Mouse (Mus musculus) hindbrain, embryonic 16.5 days (tissue): ENCODE data around the gene Cebpa. TPM values are rescaled to one million over a fixed set of nuclear protein-coding genes. Genes with fewer than 3 reads are reported as not detected.

Experiments
- ATAC-seq: fragments of 200-750 bp; cut with Nextera tagmentation; 2 replicates; pipeline ENCODE4 v1.8.0; 2017; ENCODE audit warnings: moderate TSS enrichment, moderate library complexity
- H3K27ac ChIP-seq: fragments of 300-500 bp; sonication (generic); 2 replicates; pipeline ENCODE4 v1.5.1; 2014; ENCODE audit warnings: low read depth, mild to moderate bottlenecking, control low read depth, low read length, moderate library complexity
- H3K27me3 ChIP-seq: fragments of 300-500 bp; sonication (generic); replicated peaks from 2 replicates; pipeline ENCODE4 v1.6.1; 2014; ENCODE audit warnings: low read length; ENCODE audit not compliant: control insufficient read depth, insufficient read depth
- H3K36me3 ChIP-seq: fragments of 300-500 bp; sonication (generic); 2 replicates; pipeline ENCODE4 v1.6.1; 2014; ENCODE audit warnings: mild to moderate bottlenecking, low read length, moderate library complexity, mixed read lengths; ENCODE audit not compliant: control insufficient read depth, insufficient read depth
- H3K4me1 ChIP-seq: fragments of 300-500 bp; sonication (generic); 2 replicates; pipeline ENCODE4 v1.6.1; 2014; ENCODE audit warnings: low read depth, low read length; ENCODE audit not compliant: control insufficient read depth, insufficient read depth
- H3K4me2 ChIP-seq: fragments of 300-500 bp; sonication (generic); 2 replicates; pipeline ENCODE4 v1.6.1; 2014; ENCODE audit warnings: mild to moderate bottlenecking, low read length, control low read depth, moderate library complexity
- H3K4me3 ChIP-seq: fragments of 300-500 bp; sonication (generic); 2 replicates; pipeline ENCODE4 v1.5.1; 2014; ENCODE audit warnings: mild to moderate bottlenecking, low read length, control low read depth, moderate library complexity
- H3K9ac ChIP-seq: fragments of 300-500 bp; sonication (generic); 2 replicates; pipeline ENCODE4 v1.6.1; 2014; ENCODE audit warnings: low read depth, mild to moderate bottlenecking, control low read depth, low read length, moderate library complexity
- H3K9me3 ChIP-seq: fragments of 300-500 bp; sonication (generic); 2 replicates; pipeline ENCODE4 v1.6.1; 2014; ENCODE audit warnings: mild to moderate bottlenecking, low read length, moderate library complexity; ENCODE audit not compliant: control insufficient read depth
- WGBS: fragments of 180-500 bp; shearing (Covaris S2); extraction: QIAGEN DNeasy Blood & Tissue Kit; methylation state at CpG from one replicate; pipeline ENCODE4 v1.1.7; 2014; 5-methylcytosine and 5-hydroxymethylcytosine counted together
- polyA plus RNA-seq: library from polyadenylated mRNA; unstranded; fragments of >200 nt; fragmentation: Nextera tagmentation; extraction: Ambion mirVana; gene quantifications from 2 replicates; pipeline ENCODE4 v1.2.1, GENCODE M21; 2015

Gene Cebpa
- polyA plus RNA-seq, 1 experiment from 2014 or later = 0.75 TPM

DNA sequence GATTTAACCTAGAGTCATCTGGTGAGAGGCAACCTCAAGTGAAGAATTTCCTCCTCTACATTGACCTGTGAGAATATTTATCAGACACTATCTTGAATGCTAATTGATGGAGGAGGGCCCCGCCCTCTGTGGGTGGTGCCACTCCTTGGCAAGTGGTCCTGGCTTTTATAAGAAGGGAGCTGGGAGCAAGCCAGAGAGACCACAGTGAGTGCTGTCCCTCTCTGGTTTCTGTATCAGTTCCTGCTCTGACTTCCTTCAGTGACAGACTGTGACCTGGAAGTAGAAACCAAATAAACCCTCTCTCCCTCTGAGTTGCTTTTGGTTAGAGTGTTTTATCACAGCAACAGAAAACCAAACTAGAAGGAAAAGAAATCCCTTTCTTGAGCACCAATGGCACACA, 18.4 kb downstream of the Cebpa start:
- Histone ChIP-seq H3K9ac (no peak overlapping the region), H3K4me3 (no peak overlapping the region), H3K27ac (no peak overlapping the region), H3K27me3 (no peaks in the 10 kb centered on the region), H3K36me3 (no peaks in the 10 kb centered on the region), H3K4me1 (no peaks in the 10 kb centered on the region), H3K4me2 (no peak overlapping the region), H3K9me3 (no peaks in the 10 kb centered on the region)
- WGBS = 88% methylated on average over 1 of the region's 1 CpGs
- ATAC-seq = no peak

DNA sequence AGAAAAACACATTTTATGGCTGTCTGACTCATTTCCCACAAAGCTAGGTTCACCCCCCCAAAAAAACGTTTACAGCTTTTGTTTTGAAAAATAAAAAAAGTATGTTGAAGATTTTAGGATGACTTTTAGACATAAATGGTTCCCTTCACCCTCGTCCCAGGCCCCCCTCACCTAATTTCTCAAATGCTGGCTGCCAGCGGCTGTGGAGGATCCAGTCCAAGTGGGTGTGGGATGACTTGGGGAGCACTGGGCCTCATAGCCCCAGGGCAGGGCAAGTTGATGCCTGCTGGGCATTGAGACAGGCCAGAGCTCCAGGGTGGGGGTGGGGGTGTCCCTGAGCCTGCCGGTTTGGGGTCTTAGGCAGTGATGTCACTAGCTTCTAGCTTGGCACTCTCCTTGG, 19.4 kb downstream of the Cebpa start:
- 62% methylated on average over 4 of the region's 4 CpGs for WGBS
- no peaks in the 10 kb centered on the region for H3K9me3 ChIP-seq
- no peak overlapping the region for H3K9ac ChIP-seq

DNA sequence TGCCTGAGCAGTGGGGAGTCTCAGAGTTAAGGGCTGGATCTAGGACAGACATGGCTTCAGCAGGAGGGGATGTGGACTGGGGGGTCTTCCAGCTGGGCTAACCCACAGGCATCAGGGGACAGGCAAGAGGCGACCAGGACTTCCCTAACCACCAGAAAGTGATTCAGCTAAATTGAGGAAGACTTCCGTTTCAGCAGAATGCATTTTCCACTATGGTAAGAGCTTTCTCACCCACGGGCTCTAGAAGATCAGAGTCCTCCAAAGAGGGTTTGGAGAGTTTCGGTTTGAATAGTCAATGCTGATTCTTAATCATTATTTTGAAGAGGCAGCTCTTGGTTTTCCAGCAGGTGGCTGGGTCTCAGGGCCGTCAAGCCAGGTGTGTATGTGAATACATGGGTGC, 20.8 kb downstream of the Cebpa start:
- no peak for ATAC-seq
- 86% methylated on average over 5 of the region's 5 CpGs for WGBS

More for the DNA sequence above, 19.4 kb downstream of the Cebpa start:
- ATAC-seq = no peak
- Histone ChIP-seq H3K27me3 (no peaks in the 10 kb centered on the region), H3K27ac (no peak overlapping the region), H3K36me3 (no peaks in the 10 kb centered on the region), H3K4me1 (no peaks in the 10 kb centered on the region), H3K4me2 (no peak overlapping the region), H3K4me3 (no peak overlapping the region)

DNA sequence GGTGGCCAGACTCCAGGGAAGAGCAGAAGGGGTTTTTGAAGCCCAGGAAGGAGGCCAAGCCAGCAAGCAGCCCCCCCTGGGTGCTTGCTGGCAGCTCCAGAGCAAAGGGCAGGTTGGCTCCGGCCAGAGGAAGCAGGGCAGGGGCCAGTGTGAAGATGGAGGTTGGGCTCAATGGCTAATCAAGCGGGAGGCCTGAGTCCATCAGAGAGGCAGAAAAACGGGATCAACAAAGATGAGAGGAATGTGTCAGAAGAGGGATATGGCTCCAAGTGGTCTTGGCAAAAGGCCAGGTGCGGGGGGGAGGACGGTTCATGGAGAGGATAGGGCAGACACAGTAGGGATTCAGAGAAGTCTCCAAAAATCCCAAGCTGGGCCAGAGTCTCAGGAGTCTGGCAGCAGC, 22.4 kb downstream of the Cebpa start:
- H3K4me2 ChIP-seq = no peak overlapping the region
- WGBS = 55% methylated on average over 5 of the region's 5 CpGs
- H3K9me3 ChIP-seq = no peaks in the 10 kb centered on the region
- H3K36me3 ChIP-seq = no peaks in the 10 kb centered on the region
- no peak overlapping the region for H3K4me3 ChIP-seq
- no peak overlapping the region for H3K9ac ChIP-seq
- H3K4me1 ChIP-seq = no peaks in the 10 kb centered on the region
- no peaks in the 10 kb centered on the region for H3K27me3 ChIP-seq
- no peak overlapping the region for H3K27ac ChIP-seq
- no peak for ATAC-seq

More for the DNA sequence above, 20.8 kb downstream of the Cebpa start:
- no peak overlapping the region for H3K27ac ChIP-seq
- H3K27me3 ChIP-seq = no peaks in the 10 kb centered on the region
- no peak overlapping the region for H3K4me3 ChIP-seq
- no peaks in the 10 kb centered on the region for H3K4me1 ChIP-seq
- H3K9ac ChIP-seq = no peak overlapping the region
- H3K4me2 ChIP-seq = no peak overlapping the region
- no peaks in the 10 kb centered on the region for H3K36me3 ChIP-seq
- no peaks in the 10 kb centered on the region for H3K9me3 ChIP-seq

DNA sequence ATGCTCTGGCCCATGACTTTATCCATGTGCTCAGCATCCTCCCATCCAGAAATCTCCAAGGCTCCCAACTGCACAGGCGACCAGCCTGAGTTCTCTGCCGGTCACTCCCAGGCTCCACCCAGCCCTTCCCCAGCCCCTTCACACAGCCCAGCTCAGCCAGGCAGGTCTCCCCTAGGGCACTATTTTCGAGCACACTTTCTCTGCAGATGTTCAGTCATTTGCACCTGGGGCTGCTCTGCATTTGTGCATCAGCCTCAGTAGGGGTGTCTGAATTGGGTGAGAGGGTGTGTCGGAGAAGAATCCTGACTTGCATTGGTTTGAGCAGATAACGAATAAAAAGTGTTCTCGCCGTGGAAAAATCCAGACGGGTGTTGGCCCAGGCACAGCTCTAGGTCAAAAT, 23.4 kb downstream of the Cebpa start:
- ATAC-seq = no peak
- no peak overlapping the region for H3K4me2 ChIP-seq
- H3K4me3 ChIP-seq = no peak overlapping the region
- 80% methylated on average over 8 of the region's 8 CpGs for WGBS
- no peak overlapping the region for H3K27ac ChIP-seq
- H3K36me3 ChIP-seq = no peaks in the 10 kb centered on the region
- H3K27me3 ChIP-seq = no peaks in the 10 kb centered on the region
- H3K9me3 ChIP-seq = no peaks in the 10 kb centered on the region
- H3K9ac ChIP-seq = no peak overlapping the region
- no peaks in the 10 kb centered on the region for H3K4me1 ChIP-seq

DNA sequence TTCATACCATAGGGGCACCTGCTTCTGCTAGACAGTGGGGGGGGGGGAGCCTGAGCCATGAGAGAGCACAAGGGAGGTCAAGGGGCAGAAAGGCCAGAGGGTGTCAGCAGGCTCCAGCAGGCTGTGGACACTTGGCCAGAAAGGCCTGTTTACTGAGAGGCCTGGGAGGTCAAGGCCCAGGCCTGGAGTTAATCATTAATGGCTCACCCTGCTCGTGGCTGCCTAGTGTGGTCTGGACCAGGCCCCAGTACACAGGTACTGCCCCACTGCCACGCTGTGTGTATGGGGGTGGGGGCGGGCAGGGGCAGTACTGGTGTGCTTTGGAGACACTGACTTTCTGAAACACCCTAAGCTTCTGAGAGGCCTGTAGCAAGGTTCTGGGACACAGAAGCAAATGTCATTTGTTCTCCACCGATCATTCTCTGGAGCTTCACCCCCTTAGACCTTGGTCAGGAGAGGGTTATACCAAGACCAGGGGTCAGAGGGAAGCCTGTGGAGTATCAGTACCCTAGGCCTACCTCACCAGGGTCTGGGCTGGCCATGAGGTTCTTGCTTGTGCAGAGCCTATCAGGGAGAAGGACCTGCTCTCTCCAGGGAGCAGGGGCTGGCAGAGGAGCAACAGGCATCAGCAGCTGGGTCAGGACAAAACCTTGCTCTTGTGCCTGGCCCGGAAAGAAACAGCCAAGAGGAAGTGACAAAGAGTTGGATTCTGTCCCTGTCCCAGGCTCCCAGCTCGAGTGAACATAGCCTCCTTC, 24.9 kb downstream of the Cebpa start:
- H3K27ac ChIP-seq = no peak overlapping the region
- no peak overlapping the region for H3K4me3 ChIP-seq
- no peak for ATAC-seq
- no peaks in the 10 kb centered on the region for H3K4me1 ChIP-seq
- no peaks in the 10 kb centered on the region for H3K27me3 ChIP-seq
- no peaks in the 10 kb centered on the region for H3K36me3 ChIP-seq
- WGBS = 71% methylated on average over 6 of the region's 6 CpGs
- H3K9me3 ChIP-seq = no peaks in the 10 kb centered on the region
- H3K4me2 ChIP-seq = no peak overlapping the region
- no peak overlapping the region for H3K9ac ChIP-seq

DNA sequence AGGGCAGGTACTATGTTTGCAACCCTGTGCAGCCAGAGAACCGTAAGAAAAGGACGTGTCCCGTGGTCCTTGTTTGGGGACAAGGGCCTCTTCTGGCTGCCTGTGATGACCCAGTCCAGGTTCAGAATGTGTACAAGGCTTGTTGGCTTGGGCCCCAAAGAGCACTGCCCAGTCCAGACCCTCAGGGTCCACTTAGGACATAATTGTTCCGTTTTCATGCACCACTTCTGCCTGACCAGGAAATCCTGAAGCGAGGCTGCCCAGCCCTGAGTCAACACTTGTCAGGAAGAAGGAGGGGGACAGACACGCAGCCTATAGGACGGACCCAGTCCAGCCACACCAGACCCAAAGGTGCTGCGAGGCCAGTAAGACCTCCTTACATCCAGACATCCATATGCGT, 26.0 kb downstream of the Cebpa start:
- Histone ChIP-seq H3K36me3 (no peaks in the 10 kb centered on the region), H3K9me3 (no peaks in the 10 kb centered on the region), H3K4me1 (no peaks in the 10 kb centered on the region), H3K27me3 (no peaks in the 10 kb centered on the region), H3K27ac (no peak overlapping the region), H3K4me3 (no peak overlapping the region), H3K9ac (0 out of 2 replicates have a peak overlapping the region, but pooled peaks have one; percentile 9), H3K4me2 (no peak overlapping the region)
- WGBS = 81% methylated on average over 9 of the region's 9 CpGs
- no peak for ATAC-seq

DNA sequence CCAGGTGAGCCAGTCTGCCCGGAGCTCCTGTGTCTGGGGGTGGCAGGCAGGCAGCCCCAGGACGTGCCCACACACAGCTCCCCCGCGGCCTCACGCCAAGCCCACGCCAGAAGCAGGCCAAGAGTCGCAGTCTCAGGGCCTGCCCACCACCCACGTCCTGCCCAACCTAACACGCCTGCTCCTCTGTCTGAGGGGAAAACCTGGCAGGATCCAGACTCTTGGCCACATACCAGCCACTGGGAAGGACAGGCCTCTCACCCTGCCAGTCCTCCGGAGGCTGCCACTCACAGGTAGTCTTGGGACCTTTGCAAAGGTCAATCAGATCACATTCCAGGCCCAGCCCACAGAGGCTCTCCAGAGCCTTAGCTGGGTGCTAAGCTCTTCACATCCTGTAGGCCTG, 27.2 kb downstream of the Cebpa start:
- H3K27me3 ChIP-seq = no peaks in the 10 kb centered on the region
- H3K4me1 ChIP-seq = no peaks in the 10 kb centered on the region
- no peak overlapping the region for H3K4me3 ChIP-seq
- ATAC-seq = no peak
- no peak overlapping the region for H3K27ac ChIP-seq
- H3K36me3 ChIP-seq = no peaks in the 10 kb centered on the region
- H3K4me2 ChIP-seq = no peak overlapping the region
- WGBS = 83% methylated on average over 10 of the region's 10 CpGs
- no peak overlapping the region for H3K9ac ChIP-seq
- no peaks in the 10 kb centered on the region for H3K9me3 ChIP-seq

DNA sequence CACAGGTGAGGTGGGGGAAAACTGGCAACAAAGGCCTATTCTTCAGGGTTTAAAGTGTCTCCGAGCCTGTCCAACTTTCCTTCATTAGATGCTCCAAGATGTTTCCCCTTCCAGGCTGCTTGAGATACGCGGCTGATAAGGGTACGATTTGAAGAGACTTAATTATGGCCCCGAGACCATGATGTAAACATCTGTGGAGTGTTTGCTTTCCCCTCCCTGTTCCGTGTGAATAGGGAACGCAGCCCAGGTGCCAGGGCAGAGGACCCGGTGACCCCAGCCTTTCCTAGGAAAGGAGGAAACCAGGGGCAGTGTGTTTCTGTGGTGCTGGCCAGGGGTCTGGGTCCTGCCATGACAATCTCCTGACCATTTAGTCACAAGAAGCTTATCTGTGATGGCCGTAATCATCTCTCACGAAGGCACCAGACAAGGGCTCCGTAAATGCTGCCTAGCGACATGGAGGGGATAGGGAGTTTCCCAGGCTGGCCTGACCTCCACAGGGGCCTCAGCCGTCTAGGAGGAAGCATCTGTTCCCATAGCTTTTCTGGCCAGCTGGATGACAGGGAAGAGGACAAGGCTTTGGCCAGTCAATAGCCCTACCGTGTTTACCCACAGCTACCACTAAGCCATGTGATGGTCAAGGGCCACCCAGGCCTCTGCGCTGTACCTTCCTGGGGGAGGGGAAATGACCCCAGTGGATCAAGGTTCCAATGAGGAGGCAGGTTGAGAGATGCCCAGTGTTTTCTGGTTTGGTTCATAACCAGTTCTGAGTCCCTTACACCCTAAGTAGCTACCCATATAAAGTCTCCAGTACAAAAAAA, 30.7 kb downstream of the Cebpa start:
- no peaks in the 10 kb centered on the region for H3K36me3 ChIP-seq
- no peak overlapping the region for H3K4me3 ChIP-seq
- WGBS = 80% methylated on average over 15 of the region's 15 CpGs
- H3K9me3 ChIP-seq = no peaks in the 10 kb centered on the region
- H3K9ac ChIP-seq = no peak overlapping the region
- H3K4me2 ChIP-seq = no peak overlapping the region
- H3K27me3 ChIP-seq = no peaks in the 10 kb centered on the region
- H3K27ac ChIP-seq = no peak overlapping the region
- no peaks in the 10 kb centered on the region for H3K4me1 ChIP-seq
- ATAC-seq = no peak
